Mouse (Mus musculus): Measurements from ENCODE around the gene Rpn1.

- TF ChIP-seq CTCF (IDR thresholded peaks at IDR 0.05; ENCODE audit: control insufficient read depth, insufficient read depth, insufficient read length) (no peak), FOSL1 (IDR thresholded peaks at IDR 0.05; ENCODE audit: insufficient read depth, low read length, poor library complexity, severe bottlenecking) (no peak), MAX (IDR thresholded peaks at IDR 0.05) (no peak), MYOG (IDR thresholded peaks at IDR 0.05; ENCODE audit: control insufficient read depth, extremely low read depth, insufficient read length) (no peak), USF1 (IDR thresholded peaks at IDR 0.05; ENCODE audit: low read depth) (no peak)
Observed at GRCm38 (mm10) chr6:88039426-88039825, 44.9 kb upstream of the Rpn1 start.
